Mouse (Mus musculus): ENCODE results near the gene Cdkn2b. TPM values are rescaled to one million over a fixed set of nuclear protein-coding genes. Genes with fewer than 3 reads are reported as not detected.

Gene Cdkn2b
- polyA plus RNA-seq, 1 experiment from 2014 or later = 1.7 TPM

DNA sequence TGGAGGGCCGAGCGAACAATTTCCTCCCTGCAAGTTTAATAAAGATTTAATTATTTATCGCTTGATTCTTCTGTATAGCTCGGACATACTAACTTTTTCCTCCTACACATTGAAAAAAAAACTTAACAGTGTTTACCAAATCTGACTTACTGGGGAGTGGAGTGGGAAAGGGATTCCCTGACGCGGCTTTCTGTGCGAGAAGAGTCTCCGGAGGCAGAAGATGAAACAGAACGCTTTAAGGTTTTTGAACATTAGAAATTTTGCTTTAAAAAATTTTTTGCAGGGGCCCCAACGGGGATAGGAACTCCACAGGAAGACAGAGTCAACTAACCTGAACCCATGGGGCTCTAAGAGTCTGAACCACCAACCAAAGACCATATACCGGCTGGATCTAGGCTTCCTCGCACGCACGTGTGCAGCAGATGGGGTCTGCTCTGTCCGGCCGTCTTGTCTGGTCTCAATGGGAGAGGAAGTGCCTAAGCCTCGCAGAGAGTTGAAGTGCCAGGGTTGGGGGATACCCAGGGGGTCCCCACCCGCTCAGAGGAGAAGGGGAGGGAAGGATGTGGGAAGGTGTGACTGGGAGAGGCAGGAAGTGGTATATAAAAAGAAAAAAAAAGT lies 38.6 kb downstream of the Cdkn2b start:
- no peak for ATAC-seq
- Histone ChIP-seq H3K36me3 (ENCODE audit: control insufficient read depth, insufficient read depth, low read length) (no peaks in the 10 kb centered on the region), H3K4me2 (ENCODE audit: low read length) (no peak overlapping the region), H3K4me3 (ENCODE audit: low read length) (no peak overlapping the region), H3K9ac (ENCODE audit: low read depth, low read length) (no peak overlapping the region), H3K9me3 (ENCODE audit: control insufficient read depth, low read length) (no peaks in the 10 kb centered on the region), H3K27ac (ENCODE audit: low read depth, low read length) (no peak overlapping the region), H3K27me3 (replicated peaks; ENCODE audit: control insufficient read depth, insufficient read depth, low read length) (peaks cover 45% of the 10 kb centered on the region), H3K4me1 (ENCODE audit: control insufficient read depth, insufficient read depth, low read depth, low read length) (no peaks in the 10 kb centered on the region)
- 6% methylated on average over 18 of the region's 18 CpGs for WGBS

GRCm38 (mm10) chr4:89257768-89258167 lies 53.1 kb downstream of the Cdkn2b start:
- H3K36me3 ChIP-seq (ENCODE audit: control insufficient read depth, insufficient read depth, low read length) = no peaks in the 10 kb centered on the region
- H3K4me1 ChIP-seq (ENCODE audit: control insufficient read depth, insufficient read depth, low read depth, low read length) = no peaks in the 10 kb centered on the region
- no peak overlapping the region for H3K4me2 ChIP-seq (ENCODE audit: low read length)
- 88% methylated on average over 1 of the region's 1 CpGs for WGBS
- no peak overlapping the region for H3K27ac ChIP-seq (ENCODE audit: low read depth, low read length)
- H3K9me3 ChIP-seq (ENCODE audit: control insufficient read depth, low read length) = no peaks in the 10 kb centered on the region
- ATAC-seq = no peak
- no peak overlapping the region for H3K4me3 ChIP-seq (ENCODE audit: low read length)
- H3K9ac ChIP-seq (ENCODE audit: low read depth, low read length) = no peak overlapping the region
- no peaks in the 10 kb centered on the region for H3K27me3 ChIP-seq (replicated peaks; ENCODE audit: control insufficient read depth, insufficient read depth, low read length)

Other genes starting within 250 kb of the Cdkn2b start
- gene Mtap, start 173.9 kb downstream of the Cdkn2b start, polyA plus RNA-seq (2015; fragmentation: Nextera tagmentation; extraction: Ambion mirVana) = 28.3 and 29.1 TPM in 2 replicates
- gene Cdkn2a, start 16.4 kb downstream of the Cdkn2b start, polyA plus RNA-seq (2015; fragmentation: Nextera tagmentation; extraction: Ambion mirVana) = not detected in 2 replicates

All from hindbrain, embryonic 16.5 days (tissue).